Mouse (Mus musculus): Measurements from ENCODE around the gene Spsb2.
A peak's percentile ranks its signal among the peaks of the same experiment; 100 is the strongest.

DNA sequence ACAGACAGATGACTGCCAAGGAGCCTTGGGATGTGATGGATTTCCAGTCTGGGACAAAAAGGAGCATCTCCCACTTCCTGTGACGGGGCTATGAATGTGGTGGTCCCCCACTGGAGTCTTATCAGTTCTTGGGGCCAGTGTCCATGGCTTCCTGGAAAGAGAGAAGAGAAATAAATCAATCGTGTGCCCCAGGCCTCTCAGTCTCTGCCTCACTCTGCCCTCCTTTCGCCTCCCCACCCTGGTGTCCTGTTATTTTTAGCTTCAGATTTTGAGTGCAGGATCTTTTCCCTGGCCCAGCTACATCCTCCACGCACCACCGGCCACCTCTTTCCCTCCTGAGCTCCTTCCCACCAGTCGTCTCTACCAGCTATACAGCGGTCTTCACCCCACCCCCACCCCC, 38.4 kb upstream of the Spsb2 start:
- TF ChIP-seq CTCF (IDR thresholded peaks at IDR 0.05; ENCODE audit: low read depth, low read length) (0 out of 2 replicates have a peak, but pooled peaks have one; percentile 17), POLR2A (IDR thresholded peaks at IDR 0.05; ENCODE audit: borderline replicate concordance, low read depth, low read length) (no peak)

Data from bone marrow macrophage, adult 2 months (primary cell).